Mouse (Mus musculus) myocyte (in vitro differentiated cells): ENCODE results near the gene Stx3. TPM values are rescaled to one million over a fixed set of nuclear protein-coding genes. Genes with fewer than 3 reads are reported as not detected.

Source experiments
- H3K27me3 ChIP-seq: one replicate; pipeline ENCODE4 v1.6.1; 2011; ENCODE audit not compliant: control insufficient read depth, insufficient read depth, insufficient read length
- H3K36me3 ChIP-seq: one replicate; pipeline ENCODE4 v1.6.1; 2011; ENCODE audit not compliant: control insufficient read depth, insufficient read depth
- H3K4me2 ChIP-seq: one replicate; pipeline ENCODE4 v1.6.1; 2011; ENCODE audit warnings: low read depth, control low read depth
- H3K4me3 ChIP-seq: one replicate; pipeline ENCODE4 v1.5.1; 2011; ENCODE audit warnings: mild to moderate bottlenecking, control low read depth, moderate library complexity
- H3K79me2 ChIP-seq: one replicate; pipeline ENCODE4 v1.6.1; 2011; ENCODE audit not compliant: control insufficient read depth, insufficient read depth
- H3ac ChIP-seq: one replicate; pipeline ENCODE4 v1.6.1; 2011; ENCODE audit not compliant: control insufficient read depth, insufficient read length
- CEBPB ChIP-seq: IDR thresholded peaks from 2 replicates; pipeline ENCODE4 v1.6.1; 2011; ENCODE audit warnings: mild to moderate bottlenecking, moderate library complexity; ENCODE audit not compliant: poor library complexity, insufficient read depth, severe bottlenecking
- E2F4 ChIP-seq: IDR thresholded peaks from one replicate; pipeline ENCODE4 v1.6.1; 2011; ENCODE audit warnings: mild to moderate bottlenecking, control low read depth, moderate library complexity; ENCODE audit not compliant: insufficient read depth
- MAX ChIP-seq: IDR thresholded peaks from one replicate; pipeline ENCODE4 v1.6.1; 2011; ENCODE audit warnings: low read depth, mild to moderate bottlenecking, control low read depth
- MYOD1 ChIP-seq, 3 experiments: IDR thresholded peaks; one replicate each; pipeline ENCODE4 v1.6.1; 2011; ENCODE audit warnings: control low read depth in 2 of 3, low read depth in 2 of 3, mild to moderate bottlenecking in 2 of 3, moderate library complexity in 1 of 3; ENCODE audit not compliant: insufficient read length in 2 of 3, control insufficient read depth in 1 of 3
- MYOG ChIP-seq, 3 experiments: IDR thresholded peaks; one replicate each; pipeline ENCODE4 v1.6.1; 2011; ENCODE audit warnings: control low read depth in 2 of 3, low read depth in 2 of 3, mild to moderate bottlenecking in 2 of 3; ENCODE audit not compliant: insufficient read length in 2 of 3, control insufficient read depth in 1 of 3, insufficient read depth in 1 of 3
- POLR2A ChIP-seq: IDR thresholded peaks from one replicate; pipeline ENCODE4 v1.6.1; 2011; ENCODE audit warnings: low read depth, mild to moderate bottlenecking, control low read depth, moderate library complexity; ENCODE audit not compliant: insufficient read length
- POLR2AphosphoS2 ChIP-seq: IDR thresholded peaks from one replicate; pipeline ENCODE4 v1.6.1; 2011; ENCODE audit warnings: low read depth, control low read depth; ENCODE audit not compliant: insufficient read length
- REST ChIP-seq: IDR thresholded peaks from one replicate; pipeline ENCODE4 v1.6.1; 2011; ENCODE audit warnings: mild to moderate bottlenecking, control low read depth, moderate library complexity; ENCODE audit not compliant: insufficient read depth, insufficient read length
- SRF ChIP-seq: IDR thresholded peaks from one replicate; pipeline ENCODE4 v1.6.1; 2011; ENCODE audit warnings: low read depth; ENCODE audit not compliant: control insufficient read depth, insufficient read length
- TCF12 ChIP-seq: IDR thresholded peaks from one replicate; pipeline ENCODE4 v1.6.1; 2011; ENCODE audit warnings: mild to moderate bottlenecking, control low read depth; ENCODE audit not compliant: poor library complexity, insufficient read depth, severe bottlenecking
- TCF3 ChIP-seq: IDR thresholded peaks from one replicate; pipeline ENCODE4 v1.6.1; 2011; ENCODE audit warnings: low read depth, control low read depth; ENCODE audit not compliant: insufficient read length
- USF1 ChIP-seq: IDR thresholded peaks from one replicate; pipeline ENCODE4 v1.6.1; 2011; ENCODE audit warnings: low read depth, mild to moderate bottlenecking, control low read depth, moderate library complexity
- polyA plus RNA-seq: library from polyadenylated mRNA; unstranded; fragments of >200 nt; fragmentation: generic; extraction: Trizol; gene quantifications from one replicate; pipeline ENCODE4 v1.2.1, GENCODE M21; 2012; ENCODE audit warnings: missing spikeins

Stx3 gene
- polyA plus RNA-seq, 1 experiment: 3.3 TPM

DNA sequence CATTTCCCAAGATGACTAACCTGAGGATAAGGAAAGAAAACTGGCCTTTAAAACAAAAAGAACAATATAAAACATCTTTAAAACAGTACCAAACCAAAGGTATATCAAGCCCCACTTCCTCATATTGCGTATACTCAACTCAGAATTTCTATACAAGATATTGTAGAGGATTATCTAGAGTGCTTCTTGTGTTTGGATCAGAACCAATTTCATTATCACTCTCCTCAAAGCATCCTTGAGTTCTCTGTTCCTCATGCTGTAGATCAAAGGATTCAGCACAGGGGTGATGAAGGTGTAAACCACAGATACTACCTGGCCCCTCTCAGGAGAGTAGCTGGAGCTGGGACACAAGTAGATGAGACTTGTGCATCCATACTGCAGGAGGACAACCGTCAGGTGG is 35.6 kb upstream of the Stx3 start:
- Histone ChIP-seq H3K27me3 (no peaks in the 10 kb centered on the region), H3K4me2 (no peak overlapping the region), H3K36me3 (no peaks in the 10 kb centered on the region), H3ac (no peak overlapping the region), H3K4me3 (no peak overlapping the region), H3K79me2 (no peaks in the 10 kb centered on the region)
- TF ChIP-seq POLR2AphosphoS2: no peak
- no peak for TF ChIP-seq USF1
- no peak for TF ChIP-seq TCF3
- TF ChIP-seq SRF: no peak
- TF ChIP-seq MAX: no peak
- no peak for TF ChIP-seq REST
- no peak for TF ChIP-seq MYOG (IDR thresholded peaks at IDR 0.05; ENCODE audit: control insufficient read depth in 1 of 3, insufficient read depth in 1 of 3, insufficient read length in 2 of 3, low read depth in 2 of 3)
- no peak for TF ChIP-seq E2F4
- TF ChIP-seq MYOD1 (IDR thresholded peaks at IDR 0.05; ENCODE audit: control insufficient read depth in 1 of 3, insufficient read length in 2 of 3, low read depth in 2 of 3): no peak
- no peak for TF ChIP-seq CEBPB

DNA sequence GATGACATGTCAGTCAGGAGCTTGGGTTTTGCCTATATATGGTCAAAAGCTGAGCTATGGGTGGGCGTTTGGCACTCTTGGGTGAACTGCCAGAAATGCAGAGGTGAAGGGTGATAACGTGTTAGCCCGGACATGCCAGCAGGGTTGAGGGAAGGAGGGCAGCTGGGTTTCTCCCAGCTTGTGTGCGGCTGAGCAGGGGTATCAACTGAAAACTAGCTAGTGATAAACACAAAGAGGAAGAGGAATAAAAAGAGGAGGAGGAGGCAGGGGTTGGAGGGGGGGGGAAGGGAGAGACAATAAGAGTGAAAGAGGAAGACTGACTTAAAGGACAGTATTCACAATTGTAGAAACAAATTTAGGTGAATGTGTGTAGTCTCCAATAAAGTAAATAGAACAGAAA is 33.4 kb upstream of the Stx3 start:
- no peaks in the 10 kb centered on the region for H3K36me3 ChIP-seq
- H3K79me2 ChIP-seq: no peaks in the 10 kb centered on the region
- H3K4me3 ChIP-seq: no peak overlapping the region
- H3ac ChIP-seq: no peak overlapping the region
- H3K4me2 ChIP-seq: no peak overlapping the region
- H3K27me3 ChIP-seq: no peaks in the 10 kb centered on the region
- TF ChIP-seq E2F4: no peak
- TF ChIP-seq SRF: no peak
- TF ChIP-seq MYOG (IDR thresholded peaks at IDR 0.05; ENCODE audit: control insufficient read depth in 1 of 3, insufficient read depth in 1 of 3, insufficient read length in 2 of 3, low read depth in 2 of 3): no peak
- TF ChIP-seq POLR2A: no peak
- no peak for TF ChIP-seq TCF12
- TF ChIP-seq TCF3: no peak
- no peak for TF ChIP-seq MYOD1 (IDR thresholded peaks at IDR 0.05; ENCODE audit: control insufficient read depth in 1 of 3, insufficient read length in 2 of 3, low read depth in 2 of 3)
- TF ChIP-seq POLR2AphosphoS2: no peak
- no peak for TF ChIP-seq REST
- TF ChIP-seq CEBPB: no peak
- no peak for TF ChIP-seq USF1
- no peak for TF ChIP-seq MAX

DNA sequence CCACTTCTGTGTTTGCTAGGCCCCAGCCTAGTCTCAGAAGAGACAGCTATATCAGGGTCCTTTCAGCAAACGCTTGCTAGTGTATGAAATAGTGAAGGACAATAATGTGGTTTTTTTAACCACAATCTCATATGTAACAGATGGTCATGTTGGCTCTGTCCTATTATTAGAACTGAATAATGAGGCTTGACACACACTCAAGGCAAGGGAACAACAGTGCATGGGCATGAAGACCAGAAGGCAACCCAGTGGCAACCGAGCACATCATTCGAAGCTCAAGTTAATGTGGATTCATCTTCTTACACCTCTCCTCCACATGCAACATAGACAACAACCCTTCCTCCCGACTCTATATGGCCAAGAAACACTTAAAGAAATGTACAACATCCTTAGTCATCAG is 27.1 kb upstream of the Stx3 start:
- Histone ChIP-seq H3K79me2 (no peaks in the 10 kb centered on the region), H3ac (no peak overlapping the region), H3K4me2 (no peak overlapping the region), H3K36me3 (no peaks in the 10 kb centered on the region), H3K4me3 (no peak overlapping the region), H3K27me3 (no peaks in the 10 kb centered on the region)
- TF ChIP-seq MYOD1 (IDR thresholded peaks at IDR 0.05; ENCODE audit: control insufficient read depth in 1 of 3, insufficient read length in 2 of 3, low read depth in 2 of 3) (no peak), MYOG (IDR thresholded peaks at IDR 0.05; ENCODE audit: control insufficient read depth in 1 of 3, insufficient read depth in 1 of 3, insufficient read length in 2 of 3, low read depth in 2 of 3) (no peak), TCF12 (no peak), SRF (no peak), CEBPB (no peak), USF1 (no peak), TCF3 (no peak), MAX (no peak), E2F4 (no peak), REST (no peak), POLR2AphosphoS2 (no peak), POLR2A (no peak)

DNA sequence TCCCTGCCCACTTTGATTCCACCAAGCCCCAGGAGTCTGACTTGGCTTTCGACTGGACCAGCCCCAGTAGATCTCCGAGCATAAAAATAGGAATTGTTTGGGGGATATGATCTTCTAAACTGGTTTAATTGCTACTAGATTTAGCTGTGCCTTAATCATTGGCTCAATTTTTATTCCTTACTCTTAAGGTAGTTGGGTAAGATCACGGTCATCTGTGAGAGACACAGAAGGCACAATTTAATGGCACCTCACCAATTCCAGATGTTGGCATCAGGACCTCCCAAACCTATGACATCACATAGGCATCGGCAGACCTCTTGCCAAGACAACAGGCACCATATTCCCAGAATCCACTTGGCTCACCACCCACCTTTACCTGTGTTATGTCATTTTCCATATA is 19.9 kb upstream of the Stx3 start, which contains the start of gene Olfr1417:
Olfr1417 (minus strand) TSS at position 101 of the 400 bp plus-strand sequence.
- Histone ChIP-seq H3ac (no peak within 1 kb of the TSS), H3K79me2 (no peaks in the 10 kb centered on the region), H3K27me3 (no peaks in the 10 kb centered on the region), H3K4me3 (no peak within 1 kb of the TSS), H3K36me3 (no peaks in the 10 kb centered on the region), H3K4me2 (no peak within 1 kb of the TSS)
- TF ChIP-seq MAX (no peak), SRF (no peak), POLR2A (no peak), REST (no peak), MYOD1 (IDR thresholded peaks at IDR 0.05; ENCODE audit: control insufficient read depth in 1 of 3, insufficient read length in 2 of 3, low read depth in 2 of 3) (no peak), POLR2AphosphoS2 (no peak), CEBPB (no peak), USF1 (no peak)
